Mouse (Mus musculus) MEL (cell line): Measurements from ENCODE around the gene Galnt10.

Source experiments
- CHD1 ChIP-seq: IDR thresholded peaks from 2 replicates; pipeline ENCODE4 v1.6.1; 2012; ENCODE audit warnings: low read depth, mild to moderate bottlenecking, inconsistent platforms, low read length, improper control_type of control experiment
- CHD2 ChIP-seq: IDR thresholded peaks from 2 replicates; pipeline ENCODE4 v1.6.1; 2011; ENCODE audit warnings: low read length, improper control_type of control experiment
- CTCF ChIP-seq, 3 experiments: IDR thresholded peaks in 2 of 3; conservative IDR thresholded peaks in 1 of 3; 2 replicates each; pipeline ENCODE4 v1.5.1; 2011 to 2012; ENCODE audit warnings: low read length in 3 of 3, low read depth in 2 of 3, mild to moderate bottlenecking in 2 of 3, improper control_type of control experiment in 1 of 3, inconsistent platforms in 1 of 3, mixed read lengths in 1 of 3, moderate library complexity in 1 of 3; ENCODE audit not compliant: control insufficient read depth in 1 of 3, insufficient read depth in 1 of 3, poor library complexity in 1 of 3, severe bottlenecking in 1 of 3
- E2F4 ChIP-seq: IDR thresholded peaks from 2 replicates; pipeline ENCODE4 v1.6.1; 2011; ENCODE audit warnings: low read depth, low read length, improper control_type of control experiment, borderline replicate concordance
- EP300 ChIP-seq, 2 experiments: IDR thresholded peaks; 2 replicates each; pipeline ENCODE4 v1.6.1; 2011; ENCODE audit warnings: improper control_type of control experiment in 2 of 2, low read length in 2 of 2, low read depth in 1 of 2, mild to moderate bottlenecking in 1 of 2
- ETS1 ChIP-seq: IDR thresholded peaks from 2 replicates; pipeline ENCODE4 v1.6.1; 2012; ENCODE audit warnings: low read depth, mild to moderate bottlenecking, inconsistent platforms, low read length, improper control_type of control experiment, moderate library complexity
- GABPA ChIP-seq: IDR thresholded peaks from 2 replicates; pipeline ENCODE4 v1.6.1; 2012; ENCODE audit warnings: low read depth, mild to moderate bottlenecking, inconsistent platforms, low read length, improper control_type of control experiment, moderate library complexity
- MAX ChIP-seq: IDR thresholded peaks from 2 replicates; pipeline ENCODE4 v1.6.1; 2011; ENCODE audit warnings: low read length, improper control_type of control experiment
- POLR2A ChIP-seq, 2 experiments: IDR thresholded peaks; 2 replicates each; pipeline ENCODE4 v1.6.1; 2011 to 2012; ENCODE audit warnings: low read length in 2 of 2, mild to moderate bottlenecking in 2 of 2, control low read depth in 1 of 2, improper control_type of control experiment in 1 of 2, low read depth in 1 of 2, moderate library complexity in 1 of 2; ENCODE audit not compliant: control insufficient read depth in 1 of 2, insufficient read depth in 1 of 2, poor library complexity in 1 of 2
- POLR2AphosphoS5 ChIP-seq: IDR thresholded peaks from 2 replicates; pipeline ENCODE4 v1.6.1; 2012; ENCODE audit warnings: low read depth, borderline replicate concordance, mild to moderate bottlenecking, inconsistent platforms, low read length, moderate library complexity, mixed read lengths
- TAL1 ChIP-seq: IDR thresholded peaks from 2 replicates; pipeline ENCODE4 v1.6.1; 2012; ENCODE audit warnings: mild to moderate bottlenecking, inconsistent platforms, low read length, moderate library complexity, mixed read lengths
- USF1 ChIP-seq: IDR thresholded peaks from 2 replicates; pipeline ENCODE4 v1.6.1; 2014; ENCODE audit warnings: low read depth, mild to moderate bottlenecking, inconsistent platforms, low read length, improper control_type of control experiment, moderate library complexity
- ZMIZ1 ChIP-seq: IDR thresholded peaks from 2 replicates; pipeline ENCODE4 v1.6.1; 2012; ENCODE audit warnings: low read depth, mild to moderate bottlenecking, inconsistent platforms, low read length, improper control_type of control experiment, moderate library complexity

DNA sequence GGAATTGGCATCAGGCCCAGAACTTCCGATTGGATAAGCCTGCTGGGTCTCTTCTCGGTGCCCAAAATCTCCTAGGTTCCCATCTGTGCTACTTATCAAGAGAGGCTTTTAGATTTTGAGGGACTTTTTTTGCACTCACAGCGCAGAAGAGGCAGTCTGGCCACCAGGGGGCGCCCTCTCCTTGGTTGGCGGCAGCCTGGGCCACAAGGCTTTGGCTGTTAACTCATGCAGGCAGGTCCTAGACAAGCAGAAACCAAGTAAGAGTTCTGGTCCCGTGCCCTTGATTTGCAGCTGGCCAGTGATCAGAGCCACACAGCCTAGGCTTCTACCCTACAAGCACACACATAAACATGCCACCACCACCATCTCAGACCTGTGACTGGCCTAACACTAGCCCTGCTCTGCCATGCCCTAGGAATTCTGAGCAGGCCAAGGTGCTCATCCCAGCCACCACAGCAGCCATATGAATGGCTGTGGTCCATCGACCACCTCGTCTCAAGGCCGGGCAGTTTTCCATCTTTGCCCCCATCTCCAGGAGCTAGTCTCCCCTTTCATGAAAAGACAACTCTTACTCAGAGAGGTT, 174.8 kb downstream of the Galnt10 start:
- TF ChIP-seq POLR2AphosphoS5 (no peak), MAX (no peak), POLR2A (IDR thresholded peaks at IDR 0.05; ENCODE audit: control insufficient read depth in 1 of 2, insufficient read depth in 1 of 2, low read depth in 1 of 2, low read length in 2 of 2, poor library complexity in 1 of 2) (no peak), TAL1 (no peak), CTCF (IDR thresholded peaks at IDR 0.05 in 2 of 3, conservative IDR thresholded peaks at IDR 0.05 in 1 of 3; ENCODE audit: control insufficient read depth in 1 of 3, insufficient read depth in 1 of 3, low read depth in 2 of 3, low read length in 3 of 3, poor library complexity in 1 of 3, severe bottlenecking in 1 of 3) (peak; percentile 71 to 97 (median 92)), GABPA (no peak), E2F4 (no peak), EP300 (IDR thresholded peaks at IDR 0.05; ENCODE audit: low read depth in 1 of 2, low read length in 2 of 2) (no peak), USF1 (no peak), CHD1 (no peak), ZMIZ1 (no peak), ETS1 (no peak), CHD2 (no peak)
